9 mouse cellular contexts compared by ENCODE assay signal in genomic region chr10:60794374-60794773, GRCm38 (mm10). TPM values are rescaled to one million over a fixed set of nuclear protein-coding genes. Genes with fewer than 3 reads are reported as not detected.
DNase-seq lines count a peak whose midpoint lies in the region; ATAC-seq lines count a peak whose summit lies in the region.
"Had no signal": no experiment of that assay in that cellular context is flagged by ENCODE, and none has a peak within 500 bp of the region (broad histone marks: within the 10 kb centered on the region; RNA-seq: fewer than 3 reads in every experiment).

No protein-coding gene starts in this region.

- ATAC-seq in embryonic facial prominence, embryonic 11.5 days (replicated peaks; ENCODE audit: insufficient number of reproducible peaks, low FRiP score, low TSS enrichment, low read depth) = no peak; the same call in 1 of the 2 replicates
- ATAC-seq in intestine, embryonic 15.5 days = peak; percentile 50

- 29% methylated on average over 11 of the region's 11 CpGs for WGBS in embryonic facial prominence, embryonic 11.5 days
- WGBS in intestine, embryonic 15.5 days = 46% methylated on average over 11 of the region's 11 CpGs

- peaks cover 3% of the 10 kb centered on the region for H3K4me1 ChIP-seq in embryonic facial prominence, embryonic 11.5 days (ENCODE audit: control insufficient read depth, insufficient read depth, low read length)
- peaks cover 47% of the 10 kb centered on the region for H3K4me1 ChIP-seq in intestine, embryonic 15.5 days (replicated peaks)

- no peak overlapping the region; the same call in 1 of the 2 replicates for H3K9ac ChIP-seq in embryonic facial prominence, embryonic 11.5 days (replicated peaks; ENCODE audit: low read length)
- H3K9ac ChIP-seq in intestine, embryonic 15.5 days = no peak overlapping the region

- H3K27me3 ChIP-seq in embryonic facial prominence, embryonic 11.5 days (ENCODE audit: control insufficient read depth, insufficient read depth, low read length) = no peaks in the 10 kb centered on the region
- H3K27me3 ChIP-seq in intestine, embryonic 15.5 days (replicated peaks) = no peaks in the 10 kb centered on the region

- H3K4me3 ChIP-seq in embryonic facial prominence, embryonic 11.5 days (ENCODE audit: low read depth, low read length) = no peak overlapping the region
- H3K4me3 ChIP-seq in intestine, embryonic 15.5 days (replicated peaks) = no peak overlapping the region

- DNase-seq in kidney, postnatal 4 days = peak; percentile 49 to 73
- no peak for DNase-seq in kidney, postnatal 10 days
- peak; percentile 88 for DNase-seq in MN1 (ENCODE audit: low spot score)
- DNase-seq in embryonic facial prominence, embryonic 11.5 days (ENCODE audit: low spot score) = peak; percentile 64
- DNase-seq in urinary bladder, postnatal 25 days (ENCODE audit: low spot score) = no peak
- no peak for DNase-seq in spleen, postnatal 36 days (ENCODE audit: low spot score in 2 of 2)
- DNase-seq: thymus, adult 2 months had no signal

- no peaks in the 10 kb centered on the region for H3K36me3 ChIP-seq in embryonic facial prominence, embryonic 11.5 days (replicated peaks; ENCODE audit: control insufficient read depth, insufficient read depth, low read depth, low read length)
- no peaks in the 10 kb centered on the region for H3K36me3 ChIP-seq in intestine, embryonic 15.5 days

- peak overlapping the region; percentile 4; the same call in 1 of the 2 replicates for H3K4me2 ChIP-seq in embryonic facial prominence, embryonic 11.5 days (ENCODE audit: low read depth, low read length)
- 0 out of 2 replicates have a peak overlapping the region, but pooled peaks have one; percentile 1 for H3K4me2 ChIP-seq in intestine, embryonic 15.5 days (replicated peaks)

- no peaks in the 10 kb centered on the region for H3K9me3 ChIP-seq in embryonic facial prominence, embryonic 11.5 days (replicated peaks; ENCODE audit: control insufficient read depth, low read length)
- H3K9me3 ChIP-seq in intestine, embryonic 15.5 days = no peaks in the 10 kb centered on the region

- peak overlapping the region; percentile 23; the same call in 1 of the 2 replicates for H3K27ac ChIP-seq in embryonic facial prominence, embryonic 11.5 days (replicated peaks; ENCODE audit: low read depth, low read length)
- no peak overlapping the region for H3K27ac ChIP-seq in intestine, embryonic 15.5 days
- H3K27ac ChIP-seq: macrophage had no signal

RNA-seq across cellular contexts. Expression of gene Unc5b, which starts 37.0 kb away (rescaled TPM):
- polyA plus RNA-seq in embryonic facial prominence, embryonic 11.5 days (2014; fragmentation: Nextera tagmentation; extraction: Ambion mirVana) = 4.0 and 4.7 TPM in 2 replicates
- 4.6 and 5.1 TPM in 2 replicates for polyA plus RNA-seq in intestine, embryonic 15.5 days (2015; fragmentation: Nextera tagmentation; extraction: Ambion mirVana)

RNA-seq across cellular contexts. Expression of gene Slc29a3, which starts 41.8 kb away (rescaled TPM):
- polyA plus RNA-seq in embryonic facial prominence, embryonic 11.5 days (2014; fragmentation: Nextera tagmentation; extraction: Ambion mirVana) = 7.0 and 8.2 TPM in 2 replicates
- polyA plus RNA-seq in intestine, embryonic 15.5 days (2015; fragmentation: Nextera tagmentation; extraction: Ambion mirVana) = 9.1 and 11.1 TPM in 2 replicates

Comparison
In these comparisons a context has a peak if more than half of its experiments do, and no peak if none do; other contexts are left out.
1. DNase-seq: peak in kidney, postnatal 4 days (2 of 2), MN1 (single experiment) and embryonic facial prominence, embryonic 11.5 days (single experiment); none in kidney, postnatal 10 days (single experiment), urinary bladder, postnatal 25 days (single experiment) and spleen, postnatal 36 days (0 of 2).